8 mouse cellular contexts compared by ENCODE assay signal in the genomic region with DNA sequence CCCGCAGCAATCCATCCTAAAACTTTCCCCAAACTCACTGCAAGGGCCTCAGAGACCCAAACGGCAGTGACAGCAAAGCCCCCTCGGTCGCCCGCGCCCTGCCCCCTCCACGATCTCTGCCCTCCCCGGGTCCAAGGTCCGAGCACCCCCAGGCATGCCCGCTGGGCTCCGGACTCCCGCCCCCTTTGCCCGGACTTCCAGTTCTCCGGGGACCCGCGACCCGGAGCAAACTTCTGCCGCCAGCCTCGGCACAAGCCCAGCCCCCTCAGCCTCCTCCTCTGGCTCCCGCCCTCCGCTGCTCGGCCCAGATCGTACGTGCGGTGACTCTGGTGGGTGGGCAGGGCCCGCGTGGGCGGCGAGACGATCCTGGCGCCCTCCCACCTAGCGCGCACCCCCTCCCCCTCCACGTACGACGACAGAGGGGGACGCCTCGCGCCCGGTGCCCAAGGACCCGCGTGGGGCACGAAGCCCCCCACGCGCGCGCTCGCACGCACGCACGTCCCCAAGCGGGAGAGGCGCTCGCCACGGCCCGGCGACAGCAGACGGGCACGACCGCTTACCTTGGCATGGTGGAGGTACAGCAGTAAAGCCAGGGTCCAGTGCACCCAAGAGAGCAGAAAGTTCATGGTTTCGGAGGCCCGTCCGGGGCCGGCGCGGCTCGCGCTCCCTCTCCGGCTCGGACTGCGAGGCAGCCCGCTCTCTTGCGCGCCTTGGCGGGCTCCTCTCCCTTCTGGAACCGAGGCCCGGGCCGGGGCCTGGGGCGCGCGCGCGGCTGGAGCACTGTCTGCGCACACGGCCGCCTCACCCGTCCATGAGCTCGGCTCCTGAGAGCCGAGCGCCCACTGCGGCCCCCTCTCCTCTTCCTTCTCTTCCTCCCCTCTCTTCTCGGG. TPM values are rescaled to one million over a fixed set of nuclear protein-coding genes. Genes with fewer than 3 reads are reported as not detected.
DNase-seq lines count a peak whose midpoint lies in the region; ATAC-seq and TF ChIP-seq lines count a peak whose summit lies in the region.

No protein-coding gene starts in this region.

- peak overlapping the region; percentile 92 for H3K4me2 ChIP-seq in kidney, embryonic 14.5 days (replicated peaks; ENCODE audit: low read depth, low read length)

- H3K4me3 ChIP-seq in megakaryocyte, embryonic 14.5 days (replicated peaks), result peak overlapping the region; percentile 98
- H3K4me3 ChIP-seq in embryonic facial prominence, embryonic 10.5 days, result peak overlapping the region; percentile 83
- peak overlapping the region; percentile 93 for H3K4me3 ChIP-seq in kidney, embryonic 14.5 days (ENCODE audit: low read length)
- H3K4me3 ChIP-seq in liver, adult 2 months (ENCODE audit: insufficient read depth, low read depth, low read length), result peak overlapping the region; percentile 99
- H3K4me3 ChIP-seq in testis, adult 2 months (ENCODE audit: control insufficient read depth, low read depth, low read length), result peak overlapping the region; percentile 88

- H3K36me3 ChIP-seq in megakaryocyte, embryonic 14.5 days (replicated peaks; ENCODE audit: low read length), result peaks cover 38% of the 10 kb centered on the region
- peaks cover 19% of the 10 kb centered on the region for H3K36me3 ChIP-seq in embryonic facial prominence, embryonic 10.5 days (replicated peaks)
- H3K36me3 ChIP-seq in kidney, embryonic 14.5 days (ENCODE audit: control insufficient read depth, insufficient read depth, low read length), result peaks cover 4% of the 10 kb centered on the region
- peaks cover 5% of the 10 kb centered on the region; the same call in 1 of the 2 replicates for H3K36me3 ChIP-seq in liver, adult 2 months (ENCODE audit: control insufficient read depth, insufficient read depth, low read length)
- H3K36me3 ChIP-seq in testis, adult 2 months (ENCODE audit: control insufficient read depth, insufficient read depth, low read length), result no peaks in the 10 kb centered on the region

- no peak for ATAC-seq in megakaryocyte, adult 5-6 weeks (ENCODE audit: poor library complexity, severe bottlenecking)
- ATAC-seq in kidney, embryonic 14.5 days (ENCODE audit: low FRiP score, low TSS enrichment), result peak; percentile 60

- no peak for TF ChIP-seq CTCF in liver, adult 2 months (IDR thresholded peaks at IDR 0.05; ENCODE audit: low read depth, low read length)
- no peak for TF ChIP-seq CTCF in testis, adult 2 months (IDR thresholded peaks at IDR 0.05; ENCODE audit: control insufficient read depth, insufficient read depth, insufficient replicate concordance, low read depth, low read length)

- DNase-seq in embryonic facial prominence, embryonic 10.5 days (ENCODE audit: low spot score), result peak; percentile 80
- peak; percentile 55 for DNase-seq in heart, adult 8-10 months (ENCODE audit: low spot score)
- peak; percentile 83 for DNase-seq in liver, adult 2 months (ENCODE audit: extremely low read depth, low read depth, low spot score)
- DNase-seq in natural killer cell, adult 2 months (ENCODE audit: low spot score in 2 of 2), result peak; percentile 14 to 19

- peak overlapping the region; percentile 97 for H3K9ac ChIP-seq in kidney, embryonic 14.5 days (ENCODE audit: low read depth, low read length)
- H3K9ac ChIP-seq in liver, adult 2 months (ENCODE audit: low read depth, low read length), result peak overlapping the region; percentile 98

- peaks cover 31% of the 10 kb centered on the region; the same call in 1 of the 2 replicates for H3K79me2 ChIP-seq in liver, adult 2 months (ENCODE audit: control insufficient read depth, insufficient read depth, low read length)

- WGBS in embryonic facial prominence, embryonic 10.5 days, result under 1% methylated on average over 92 of the region's 92 CpGs
- WGBS in kidney, embryonic 14.5 days, result under 1% methylated on average over 83 of the region's 92 CpGs
- under 1% methylated on average over 92 of the region's 92 CpGs for WGBS in liver, adult 2 months

- no peaks in the 10 kb centered on the region for H3K9me3 ChIP-seq in megakaryocyte, embryonic 14.5 days
- no peaks in the 10 kb centered on the region for H3K9me3 ChIP-seq in embryonic facial prominence, embryonic 10.5 days
- H3K9me3 ChIP-seq in kidney, embryonic 14.5 days (ENCODE audit: control insufficient read depth, low read length), result no peaks in the 10 kb centered on the region

- TF ChIP-seq POLR2A in liver, adult 2 months (IDR thresholded peaks at IDR 0.05; ENCODE audit: extremely low read depth, insufficient read depth, low read length), result peak; percentile 36; the same call in 1 of the 2 replicates
- TF ChIP-seq POLR2A in testis, adult 2 months (IDR thresholded peaks at IDR 0.05; ENCODE audit: control insufficient read depth, low read depth, low read length), result no peak

- peak overlapping the region; percentile 98 for H3K27ac ChIP-seq in embryonic facial prominence, embryonic 10.5 days (replicated peaks)
- H3K27ac ChIP-seq in kidney, embryonic 14.5 days (ENCODE audit: low read depth, low read length), result peak overlapping the region; percentile 99
- H3K27ac ChIP-seq in liver, adult 2 months (replicated peaks; ENCODE audit: insufficient read depth, low read depth, low read length), result peak overlapping the region; percentile 99
- no peak overlapping the region for H3K27ac ChIP-seq in testis, adult 2 months (ENCODE audit: control insufficient read depth, insufficient read depth, low read depth, low read length)

- no peaks in the 10 kb centered on the region for H3K27me3 ChIP-seq in megakaryocyte, embryonic 14.5 days (replicated peaks)
- H3K27me3 ChIP-seq in embryonic facial prominence, embryonic 10.5 days (replicated peaks; ENCODE audit: low read depth, poor library complexity, severe bottlenecking), result peaks cover 26% of the 10 kb centered on the region
- H3K27me3 ChIP-seq in kidney, embryonic 14.5 days (ENCODE audit: control insufficient read depth, insufficient read depth, low read length), result no peaks in the 10 kb centered on the region
- H3K27me3 ChIP-seq in liver, adult 2 months (ENCODE audit: control insufficient read depth, insufficient read depth, low read length), result no peaks in the 10 kb centered on the region
- H3K27me3 ChIP-seq in testis, adult 2 months (ENCODE audit: control insufficient read depth, insufficient read depth, low read length), result no peaks in the 10 kb centered on the region

- peaks cover 74% of the 10 kb centered on the region for H3K4me1 ChIP-seq in megakaryocyte, embryonic 14.5 days
- peaks cover 64% of the 10 kb centered on the region for H3K4me1 ChIP-seq in embryonic facial prominence, embryonic 10.5 days
- H3K4me1 ChIP-seq in kidney, embryonic 14.5 days (ENCODE audit: control insufficient read depth, insufficient read depth, low read length), result peaks cover 55% of the 10 kb centered on the region
- peaks cover 7% of the 10 kb centered on the region for H3K4me1 ChIP-seq in liver, adult 2 months (ENCODE audit: control insufficient read depth, insufficient read depth, low read length)
- peaks cover 20% of the 10 kb centered on the region for H3K4me1 ChIP-seq in testis, adult 2 months (ENCODE audit: control insufficient read depth, insufficient read depth, low read length)

RNA-seq across cellular contexts. Expression of a gene that starts 1.2 kb away (rescaled TPM):
- 48.1 and 103 TPM in 2 replicates for polyA plus RNA-seq in megakaryocyte, embryonic 14.5 days (2012; ENCODE audit: insufficient read depth, low replicate concordance)
- 5.6 and 9.1 TPM in 2 replicates for total RNA-seq in megakaryocyte, adult 5-6 weeks (2015)
- total RNA-seq in megakaryocyte, adult 5-6 weeks (2017), result 4.8 and 11.4 TPM in 2 replicates
- polyA plus RNA-seq in embryonic facial prominence, embryonic 10.5 days (2016; fragmentation: Nextera tagmentation; extraction: Ambion mirVana), result 2.1 and 2.3 TPM in 2 replicates
- total RNA-seq in heart, adult 8-10 months (2022), result 100 to 1,000 TPM; 195 to 267 (median 235) TPM
- polyA plus RNA-seq in kidney, embryonic 14.5 days (2014; fragmentation: Nextera tagmentation; extraction: Ambion mirVana), result 8.2 and 10.1 TPM in 2 replicates
- 120 TPM in 2 replicates for total RNA-seq in liver, adult 2 months (2014; rRNA removed)
- 188 and 288 TPM in 2 replicates for polyA plus RNA-seq in liver, adult 2 months (2012; rRNA removed)
- polyA plus RNA-seq in testis, adult 2 months (2012; rRNA removed), result 13.2 and 13.5 TPM in 2 replicates

Comparison
In these comparisons a context has a peak if more than half of its experiments do, and no peak if none do; other contexts are left out.
1. DNase-seq: peak in every context shown above with its lines; median percentile 83 in liver, adult 2 months; 80 in embryonic facial prominence, embryonic 10.5 days; 55 in heart, adult 8-10 months; 16 in natural killer cell, adult 2 months.